Mouse (Mus musculus) G1E (cell line): ENCODE measurements around the gene Zc3h12c. TPM values are rescaled to one million over a fixed set of nuclear protein-coding genes. Genes with fewer than 3 reads are reported as not detected.

ENCODE experiments used
- ATAC-seq: 2 replicates; pipeline ENCODE4 v1.8.0; 2016; ENCODE audit warnings: mild to moderate bottlenecking; ENCODE audit not compliant: insufficient number of reproducible peaks, poor library complexity, low FRiP score, severe bottlenecking; ENCODE audit errors: extremely low read depth
- DNase-seq: peaks from one replicate; pipeline ENCODE4 v3.0.0; 2012; ENCODE audit warnings: low spot score
- H3K27me3 ChIP-seq: 2 replicates; pipeline ENCODE4 v1.6.1; 2012; ENCODE audit warnings: mild to moderate bottlenecking, low read length, inconsistent platforms; ENCODE audit not compliant: insufficient read depth
- H3K36me3 ChIP-seq: replicated peaks from 2 replicates; pipeline ENCODE3; 2012; ENCODE audit warnings: mild to moderate bottlenecking, inconsistent platforms
- H3K4me1 ChIP-seq: 2 replicates; pipeline ENCODE4 v1.6.1; 2012; ENCODE audit warnings: low read depth, low read length, inconsistent platforms, mixed read lengths; ENCODE audit not compliant: insufficient read depth
- H3K4me3 ChIP-seq: 2 replicates; pipeline ENCODE4 v1.5.1; 2012; ENCODE audit warnings: low read depth, mild to moderate bottlenecking, inconsistent platforms, low read length, moderate library complexity, mixed read lengths
- H3K9me3 ChIP-seq: replicated peaks from 2 replicates; pipeline ENCODE4 v1.6.1; 2012; ENCODE audit warnings: inconsistent platforms
- CTCF ChIP-seq: IDR thresholded peaks from 2 replicates; pipeline ENCODE4 v1.5.1; 2012; ENCODE audit warnings: low read depth, low read length, inconsistent platforms, mixed read lengths
- GATA1 ChIP-seq: IDR thresholded peaks from 2 replicates; pipeline ENCODE4 v1.6.1; 2012; ENCODE audit warnings: borderline replicate concordance, low read length, inconsistent platforms, mixed read lengths
- GATA2 ChIP-seq: IDR thresholded peaks from 2 replicates; pipeline ENCODE4 v1.6.1; 2012; ENCODE audit warnings: low read depth, low read length, inconsistent platforms, borderline replicate concordance
- POLR2AphosphoS5 ChIP-seq: IDR thresholded peaks from 2 replicates; pipeline ENCODE4 v1.6.1; 2012; ENCODE audit warnings: low read depth, low read length, inconsistent platforms; ENCODE audit not compliant: insufficient replicate concordance
- TAL1 ChIP-seq: conservative IDR thresholded peaks from 2 replicates; pipeline ENCODE4 v1.6.1; 2012; ENCODE audit warnings: low read depth, low read length, inconsistent platforms, mixed read lengths
- polyA plus RNA-seq: library from polyadenylated mRNA; stranded (reverse); fragments of >175 nt; gene quantifications from 2 replicates; pipeline ENCODE4 v1.2.3, GENCODE M21; 2012
- total RNA-seq, 2 experiments: library from RNA; stranded (forward) in 1 of 2; stranded (reverse) in 1 of 2; fragments of 200-1000 nt in 1 of 2; fragments of >200 nt in 1 of 2; fragmentation: Nextera tagmentation in 1 of 2; gene quantifications; 2 replicates each; pipeline ENCODE4 v1.2.3; 2014 to 2017

Gene Zc3h12c
- total and polyA plus RNA-seq, 3 experiments: 0.63 to 22.7 (median 17.5) TPM

DNA sequence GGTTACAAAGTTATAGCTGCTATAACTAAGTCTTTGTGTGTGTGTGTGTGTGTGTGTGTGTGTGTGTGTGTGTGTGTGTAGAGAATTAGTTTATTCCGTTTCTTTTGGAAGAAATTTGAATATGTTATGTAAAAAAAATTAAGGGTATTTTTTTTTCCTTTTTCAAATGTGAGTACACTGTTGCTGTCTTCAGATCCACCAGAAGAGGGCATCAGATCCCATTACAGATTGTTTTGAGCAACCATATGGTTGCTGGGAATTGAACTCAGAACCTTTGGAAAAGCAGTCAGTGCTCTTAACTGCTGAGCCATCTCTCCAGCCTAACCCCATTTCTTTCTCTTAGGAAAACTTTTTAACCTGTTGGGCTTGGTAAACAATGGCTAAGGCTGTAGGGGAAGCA, 7.9 kb downstream of the Zc3h12c start:
- no peak for DNase-seq
- ATAC-seq: no peak
- H3K4me1 ChIP-seq: peaks cover 29% of the 10 kb centered on the region
- no peak overlapping the region for H3K4me3 ChIP-seq
- H3K36me3 ChIP-seq: peaks cover 27% of the 10 kb centered on the region
- TF ChIP-seq GATA1 (no peak), CTCF (no peak), POLR2AphosphoS5 (no peak), TAL1 (no peak), GATA2 (no peak)
- no peaks in the 10 kb centered on the region for H3K27me3 ChIP-seq
- peaks cover 5% of the 10 kb centered on the region; the same call in 1 of the 2 replicates for H3K9me3 ChIP-seq

- no peaks in the 10 kb centered on the region for H3K27me3 ChIP-seq
- ATAC-seq (no peak), DNase-seq (no peak)
- H3K4me1 ChIP-seq: peaks cover 23% of the 10 kb centered on the region
- H3K9me3 ChIP-seq: peaks cover 5% of the 10 kb centered on the region; the same call in 1 of the 2 replicates
- peaks cover 26% of the 10 kb centered on the region for H3K36me3 ChIP-seq
- H3K4me3 ChIP-seq: no peak overlapping the region
- TF ChIP-seq GATA2 (no peak), GATA1 (no peak), CTCF (no peak), TAL1 (no peak), POLR2AphosphoS5 (no peak)
Observed at GRCm38 (mm10) chr9:52158561-52158960, 9.8 kb downstream of the Zc3h12c start.

DNA sequence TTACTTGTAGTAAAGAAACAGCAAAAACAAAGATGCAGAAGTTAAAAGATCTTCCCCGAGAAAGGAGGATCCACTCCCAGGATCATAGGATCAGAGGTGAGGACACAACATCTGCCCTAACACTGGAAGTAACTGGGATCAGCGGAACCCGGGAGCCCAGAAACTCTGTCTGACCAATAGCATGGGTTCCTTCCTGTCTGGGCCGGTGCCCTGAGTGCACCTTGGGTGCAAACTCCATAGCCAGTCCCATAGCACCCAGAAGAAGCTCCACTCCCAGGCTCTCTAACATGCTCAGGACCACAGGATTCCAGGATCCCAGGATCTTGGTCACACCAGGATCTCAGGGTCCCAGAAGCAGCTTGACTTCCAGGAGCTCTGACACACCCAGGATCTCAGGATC, 13.0 kb downstream of the Zc3h12c start:
- H3K36me3 ChIP-seq: peaks cover 21% of the 10 kb centered on the region

GRCm38 (mm10) chr9:52154253-52154652, 14.1 kb downstream of the Zc3h12c start:
- no peaks in the 10 kb centered on the region for H3K27me3 ChIP-seq
- TF ChIP-seq POLR2AphosphoS5: no peak
- TF ChIP-seq CTCF: no peak
- TF ChIP-seq GATA1: no peak
- TF ChIP-seq GATA2: no peak
- no peak for TF ChIP-seq TAL1
- H3K4me1 ChIP-seq: peaks cover 19% of the 10 kb centered on the region
- no peak overlapping the region for H3K4me3 ChIP-seq
- H3K9me3 ChIP-seq: no peaks in the 10 kb centered on the region
- no peak for DNase-seq
- H3K36me3 ChIP-seq: peaks cover 19% of the 10 kb centered on the region
- ATAC-seq: no peak

More for the DNA sequence above, 13.0 kb downstream of the Zc3h12c start:
- H3K9me3 ChIP-seq: no peaks in the 10 kb centered on the region
- TF ChIP-seq CTCF (no peak), POLR2AphosphoS5 (no peak), TAL1 (no peak), GATA1 (no peak), GATA2 (no peak)
- H3K27me3 ChIP-seq: no peaks in the 10 kb centered on the region
- ATAC-seq: no peak
- peaks cover 19% of the 10 kb centered on the region; the same call in 1 of the 2 replicates for H3K4me1 ChIP-seq
- no peak for DNase-seq
- no peak overlapping the region for H3K4me3 ChIP-seq

DNA sequence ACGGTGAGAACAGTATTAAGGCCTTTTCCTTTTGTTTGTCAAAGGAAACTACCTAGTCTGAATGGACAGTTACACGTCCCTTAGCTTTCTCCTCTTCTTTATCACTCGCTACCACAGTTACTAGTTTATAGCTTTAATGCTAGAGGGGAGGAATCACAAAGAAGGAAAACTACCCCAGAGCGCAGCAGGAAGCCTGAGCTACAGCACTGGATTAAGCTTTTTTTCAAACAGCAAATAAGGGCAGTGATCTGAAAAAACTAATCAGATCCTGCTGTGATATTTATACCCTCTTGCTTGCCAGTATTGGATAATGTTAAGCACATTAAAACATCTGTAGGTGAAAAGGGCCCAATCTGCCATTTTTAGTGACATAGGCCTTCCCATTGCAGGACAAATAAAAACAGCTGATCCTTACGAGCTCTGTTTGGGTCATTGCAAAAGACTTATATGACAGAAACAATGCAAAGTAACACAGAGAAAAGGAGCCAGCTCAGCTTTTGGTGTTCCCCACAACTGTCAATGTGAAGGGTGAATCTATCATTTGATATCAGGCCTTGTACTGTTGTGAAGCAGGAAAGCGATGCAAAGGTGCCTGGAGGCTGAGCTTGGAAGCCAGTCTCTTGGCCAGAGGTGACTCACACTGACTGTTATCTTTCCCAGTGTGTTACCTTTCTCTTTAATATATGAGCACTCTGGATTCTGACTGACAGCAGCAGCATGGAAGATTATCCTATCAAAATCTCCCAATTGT, 16.1 kb downstream of the Zc3h12c start:
- Histone ChIP-seq H3K9me3 (no peaks in the 10 kb centered on the region), H3K4me3 (no peak overlapping the region), H3K27me3 (no peaks in the 10 kb centered on the region), H3K4me1 (peaks cover 20% of the 10 kb centered on the region), H3K36me3 (peaks cover 22% of the 10 kb centered on the region)
- TF ChIP-seq POLR2AphosphoS5 (no peak), GATA1 (no peak), GATA2 (no peak), TAL1 (no peak), CTCF (no peak)
- ATAC-seq: no peak
- DNase-seq: no peak

DNA sequence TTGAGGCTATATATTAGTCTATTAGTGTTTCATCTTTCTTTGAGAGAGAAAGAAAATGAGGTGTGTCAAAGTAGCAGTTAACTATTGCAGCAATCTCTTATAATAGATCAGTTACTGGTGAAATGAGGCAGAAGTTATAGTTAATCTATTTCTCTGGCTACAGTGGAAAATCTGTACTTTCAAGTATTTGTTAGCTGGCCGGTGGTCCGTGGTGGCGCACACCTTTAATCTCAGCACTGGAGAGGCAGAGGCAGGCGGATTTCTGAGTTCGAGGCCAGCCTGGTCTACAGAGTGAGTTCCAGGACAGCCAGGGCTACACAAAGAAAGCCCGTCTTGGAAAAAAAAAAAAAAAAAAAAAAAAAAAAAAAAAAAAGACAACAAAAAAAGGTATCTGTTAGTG, 18.6 kb downstream of the Zc3h12c start:
- ATAC-seq (no peak), DNase-seq (no peak)
- no peaks in the 10 kb centered on the region for H3K27me3 ChIP-seq
- H3K9me3 ChIP-seq: no peaks in the 10 kb centered on the region
- H3K4me1 ChIP-seq: peaks cover 17% of the 10 kb centered on the region
- no peak overlapping the region for H3K4me3 ChIP-seq
- peaks cover 19% of the 10 kb centered on the region for H3K36me3 ChIP-seq
- TF ChIP-seq GATA2 (no peak), GATA1 (no peak), POLR2AphosphoS5 (no peak), CTCF (no peak), TAL1 (no peak)
